Mouse (Mus musculus): Measurements from ENCODE around the gene Tm9sf1.

GRCm38 (mm10) chr14:55603271-55603632, 40.4 kb downstream of the Tm9sf1 start, which contains the start of gene Irf9:
- TF ChIP-seq CTCF (IDR thresholded peaks at IDR 0.05; ENCODE audit: insufficient read depth, low read length) (no peak), POLR2A (IDR thresholded peaks at IDR 0.05; ENCODE audit: borderline replicate concordance, extremely low read depth, low read depth, low read length) (no peak)

Measured in lung, adult 2 months (tissue).